Mouse (Mus musculus): Measurements from ENCODE around the gene 1810010H24Rik. TPM values are rescaled to one million over a fixed set of nuclear protein-coding genes. Genes with fewer than 3 reads are reported as not detected.

Gene 1810010H24Rik
- total and polyA plus RNA-seq, 3 experiments = 0.42 to 2.5 TPM; not detected in 1

GRCm38 (mm10) chr11:107012324-107013017, 13.0 kb upstream of the 1810010H24Rik start (continued):
- no peak for TF ChIP-seq CTCF (IDR thresholded peaks at IDR 0.05 in 2 of 3, conservative IDR thresholded peaks at IDR 0.05 in 1 of 3; ENCODE audit: control insufficient read depth in 1 of 3, insufficient read depth in 1 of 3, low read depth in 2 of 3, low read length in 3 of 3, poor library complexity in 1 of 3, severe bottlenecking in 1 of 3)
- no peak for TF ChIP-seq CHD1 (IDR thresholded peaks at IDR 0.05; ENCODE audit: low read depth, low read length)
- TF ChIP-seq ZMIZ1 (IDR thresholded peaks at IDR 0.05; ENCODE audit: low read depth, low read length) = peak; percentile 77; the same call in 1 of the 2 replicates

GRCm38 (mm10) chr11:107014020-107014585, 11.4 kb upstream of the 1810010H24Rik start:
- peak overlapping the region; percentile 74 for H3K9ac ChIP-seq (ENCODE audit: control insufficient read depth, low read depth, low read length, poor library complexity, severe bottlenecking)
- DNase-seq (ENCODE audit: low read depth, low spot score) = peak; percentile 89
- peak overlapping the region; percentile 60 for H3K27ac ChIP-seq (ENCODE audit: control insufficient read depth, low read depth, low read length)
- H3K27me3 ChIP-seq (ENCODE audit: control insufficient read depth in 1 of 2, insufficient read depth in 2 of 2, low read length in 2 of 2) = no peaks in the 10 kb centered on the region
- peaks cover 0 to 14% of the 10 kb centered on the region in 2 experiments; a peak in 2 of 4 replicates for H3K36me3 ChIP-seq (ENCODE audit: control insufficient read depth in 1 of 2, insufficient read depth in 2 of 2, low read length in 2 of 2)
- no peaks in the 10 kb centered on the region for H3K9me3 ChIP-seq (replicated peaks; ENCODE audit: insufficient read depth, low read length)
- TF ChIP-seq MXI1 (IDR thresholded peaks at IDR 0.05; ENCODE audit: low read depth, low read length) (no peak), JUND (IDR thresholded peaks at IDR 0.05; ENCODE audit: low read depth, low read length) (no peak), ZC3H11A (IDR thresholded peaks at IDR 0.05; ENCODE audit: low read depth, low read length) (0 out of 2 replicates have a peak, but pooled peaks have one; percentile 29), RAD21 (IDR thresholded peaks at IDR 0.05; ENCODE audit: low read depth, low read length) (peak; percentile 39), MAZ (IDR thresholded peaks at IDR 0.05; ENCODE audit: low read depth, low read length) (peak; percentile 78; the same call in 1 of the 2 replicates), CTCF (IDR thresholded peaks at IDR 0.05 in 2 of 3, conservative IDR thresholded peaks at IDR 0.05 in 1 of 3; ENCODE audit: control insufficient read depth in 1 of 3, insufficient read depth in 1 of 3, low read depth in 2 of 3, low read length in 3 of 3, poor library complexity in 1 of 3, severe bottlenecking in 1 of 3) (peak; percentile 22 to 85 (median 70)), TBP (IDR thresholded peaks at IDR 0.05; ENCODE audit: low read depth, low read length) (peak; percentile 74; the same call in 1 of the 2 replicates), SIN3A (IDR thresholded peaks at IDR 0.05; ENCODE audit: low read length) (peak; percentile 63), ZNF384 (IDR thresholded peaks at IDR 0.05; ENCODE audit: low read depth, low read length) (peak; percentile 80), SMC3 (IDR thresholded peaks at IDR 0.05; ENCODE audit: low read depth, low read length) (peak; percentile 35), BHLHE40 (IDR thresholded peaks at IDR 0.05; ENCODE audit: borderline replicate concordance, low read depth, low read length) (no peak), ETS1 (IDR thresholded peaks at IDR 0.05; ENCODE audit: low read depth, low read length) (0 out of 2 replicates have a peak, but pooled peaks have one; percentile 11)
- peaks cover 0 to 11% of the 10 kb centered on the region in 2 experiments; a peak in 3 of 4 replicates for H3K4me1 ChIP-seq (ENCODE audit: control insufficient read depth in 1 of 2, insufficient read depth in 2 of 2, low read length in 2 of 2)
- H3K4me3 ChIP-seq (ENCODE audit: control insufficient read depth in 1 of 2, insufficient read depth in 1 of 2, low read depth in 2 of 2, low read length in 2 of 2) = peak overlapping the region; percentile 59 to 73; a peak in 3 of 4 replicates
- H3K79me2 ChIP-seq (ENCODE audit: control insufficient read depth, insufficient read depth, low read length, poor library complexity) = peaks cover 5% of the 10 kb centered on the region; the same call in 1 of the 2 replicates

All from MEL (cell line).